Mouse (Mus musculus) retina, postnatal 7 days (tissue): ENCODE measurements around the gene Rims1.

Source experiments
- DNase-seq: peaks from one replicate; pipeline ENCODE4 v3.0.0-alpha.2; 2012; ENCODE audit warnings: low read depth, low spot score

The Rims1 gene

DNA sequence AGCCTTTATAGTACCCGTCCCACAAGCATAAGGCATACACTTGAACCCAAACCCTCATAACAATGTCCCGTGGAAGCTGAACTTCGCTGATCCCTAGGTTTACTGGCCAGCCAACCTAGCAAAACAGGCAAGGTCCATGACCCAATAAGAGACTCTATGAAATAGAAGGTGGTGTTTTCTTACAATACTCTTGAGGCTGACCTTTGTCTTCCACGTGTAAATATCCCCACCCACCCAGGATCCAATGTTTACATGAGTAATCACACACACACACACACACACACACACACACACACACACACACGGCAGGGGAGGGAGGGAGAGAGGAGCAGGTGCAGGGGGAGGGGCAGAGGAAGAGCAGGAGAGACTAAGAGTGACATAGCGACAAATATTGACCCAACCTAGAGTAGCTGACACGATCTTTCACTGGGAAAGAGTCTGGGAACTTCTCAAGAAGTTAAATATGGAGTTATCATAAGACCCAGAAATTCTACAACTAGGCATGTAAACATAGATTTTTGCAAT is 217.9 kb downstream of the Rims1 start:
- DNase-seq, result no peak

- no peak for DNase-seq
Observed at GRCm38 (mm10) chr1:22585560-22585959, 220.2 kb downstream of the Rims1 start.

DNA sequence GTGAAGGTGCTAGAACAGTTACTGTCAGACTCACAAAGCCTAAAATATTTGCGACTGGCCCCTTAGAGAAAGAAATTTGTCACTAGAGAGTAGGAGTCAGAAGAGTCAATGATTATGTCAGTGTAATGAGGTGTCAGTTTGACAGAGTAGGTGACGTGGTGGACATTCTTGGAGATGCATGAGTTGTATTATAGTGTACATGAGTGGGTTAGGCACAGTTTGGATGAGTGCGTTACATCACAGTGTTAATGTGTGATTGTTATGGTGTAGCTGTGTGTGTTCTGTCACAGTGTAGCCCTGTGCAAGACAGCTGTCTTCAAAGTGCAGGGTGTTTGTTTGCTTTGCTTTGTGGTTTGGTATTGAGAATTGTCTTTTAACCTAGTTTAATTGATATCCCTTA is 226.3 kb downstream of the Rims1 start:
- DNase-seq, result no peak

DNA sequence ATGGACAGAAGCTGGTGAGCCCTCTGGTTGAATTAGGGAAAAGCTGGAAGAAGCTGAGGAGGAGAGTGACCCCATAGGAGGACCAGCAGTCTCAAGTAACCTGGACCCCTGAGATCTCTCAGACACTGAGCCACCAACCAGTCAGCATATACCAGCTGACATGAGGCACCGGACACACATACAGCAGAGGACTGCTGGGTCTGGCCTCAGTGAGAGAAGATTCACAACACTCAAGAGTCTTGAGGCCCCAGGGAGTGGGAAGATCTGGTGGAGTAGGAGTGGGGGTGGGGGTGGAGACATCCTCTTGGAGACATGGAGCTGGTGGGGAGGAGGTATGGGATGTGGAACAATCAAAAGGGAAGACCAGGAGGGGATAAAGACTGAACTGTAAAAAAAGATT is 233.1 kb downstream of the Rims1 start:
- no peak for DNase-seq

DNA sequence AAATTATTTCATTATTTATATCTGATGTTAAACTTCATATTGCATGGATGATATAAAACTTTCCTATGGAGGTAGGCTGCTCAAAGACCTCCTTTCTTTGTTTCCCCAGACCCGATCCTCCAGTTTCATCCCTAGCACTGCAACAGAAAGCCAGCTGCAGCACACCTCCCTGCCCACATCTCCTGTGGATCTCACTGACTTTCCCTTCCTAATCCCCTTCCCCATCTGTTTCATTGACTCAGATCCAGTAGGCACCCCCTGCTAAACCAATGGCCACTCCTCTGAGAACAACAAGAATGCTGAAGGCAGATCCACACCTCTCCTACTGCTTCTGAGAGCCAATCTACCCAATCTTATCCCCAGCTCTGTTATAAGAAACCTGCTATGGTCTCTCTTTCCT is 259.5 kb downstream of the Rims1 start:
- DNase-seq, result no peak

DNA sequence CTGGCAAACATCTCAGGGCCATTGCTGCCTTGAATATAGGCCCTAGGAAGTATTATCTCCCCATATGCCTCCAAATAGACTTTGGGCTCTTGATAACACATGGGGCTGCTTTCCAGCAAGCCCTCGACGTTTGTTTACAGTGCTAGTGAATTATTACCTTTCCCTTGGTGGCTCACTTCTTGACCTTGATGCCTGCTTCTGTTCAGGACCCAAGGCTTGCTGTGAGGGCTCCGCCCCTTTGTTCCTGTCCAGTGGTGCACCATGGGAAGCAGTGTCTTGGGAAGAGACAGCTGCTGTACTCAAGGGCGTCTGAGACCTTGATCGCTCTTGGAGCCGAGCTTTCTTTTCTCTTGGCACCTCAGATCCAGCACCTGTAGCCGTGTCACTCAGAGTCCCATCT is 267.7 kb downstream of the Rims1 start:
- no peak for DNase-seq

GRCm38 (mm10) chr1:22536776-22537175 is 269.0 kb downstream of the Rims1 start:
- DNase-seq, result no peak

GRCm38 (mm10) chr1:22535049-22535448 is 270.7 kb downstream of the Rims1 start:
- DNase-seq, result no peak

DNA sequence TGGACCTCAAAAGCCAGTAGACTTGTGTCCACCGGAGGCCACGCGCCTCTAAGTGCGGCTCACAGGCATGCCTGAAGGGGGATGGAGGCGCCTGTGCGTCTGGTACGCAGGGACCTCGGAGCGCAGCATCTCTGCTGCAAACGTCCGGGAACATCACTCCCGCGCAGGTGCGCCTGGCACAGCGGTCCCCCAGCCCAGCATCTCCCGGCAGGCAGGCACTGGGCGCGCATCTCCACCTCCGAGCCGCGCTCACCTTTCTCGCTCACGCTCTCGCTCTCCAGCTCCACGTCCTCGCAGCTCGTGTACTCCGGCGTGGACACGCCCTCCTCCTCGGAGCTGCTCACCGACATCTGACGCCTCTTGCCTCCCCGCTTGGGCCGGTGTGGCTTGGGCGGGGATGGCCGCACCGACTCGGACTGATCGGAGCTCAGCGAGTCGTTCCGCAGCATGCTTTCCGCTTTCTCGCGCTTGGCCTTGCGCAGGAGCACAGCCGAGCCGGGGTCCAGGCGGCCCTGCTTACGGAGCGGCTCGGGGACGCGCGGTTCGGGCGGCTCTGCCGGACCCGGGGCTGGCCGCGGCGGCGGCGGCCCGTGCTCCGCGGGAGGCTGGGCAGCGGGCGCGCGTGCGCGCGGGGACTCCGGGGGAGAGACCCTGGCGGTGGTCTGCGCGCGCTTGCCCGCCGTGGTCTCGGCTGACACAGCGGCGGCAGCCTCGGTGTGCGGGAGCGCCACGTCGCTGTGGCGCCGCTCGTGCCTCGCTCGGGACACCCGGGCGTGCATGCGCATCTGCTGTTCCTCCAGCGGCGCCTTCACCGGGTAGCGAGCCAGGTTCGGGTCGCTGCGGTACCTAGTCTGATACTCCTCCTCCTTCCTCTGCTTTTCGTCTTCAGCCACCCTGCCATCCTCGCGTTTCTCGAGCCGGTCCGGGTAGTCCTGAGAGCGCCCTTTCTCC is 272.4 kb downstream of the Rims1 start:
- DNase-seq, result peak; percentile 19

GRCm38 (mm10) chr1:22515103-22515502 is 290.7 kb downstream of the Rims1 start:
- DNase-seq, result no peak

DNA sequence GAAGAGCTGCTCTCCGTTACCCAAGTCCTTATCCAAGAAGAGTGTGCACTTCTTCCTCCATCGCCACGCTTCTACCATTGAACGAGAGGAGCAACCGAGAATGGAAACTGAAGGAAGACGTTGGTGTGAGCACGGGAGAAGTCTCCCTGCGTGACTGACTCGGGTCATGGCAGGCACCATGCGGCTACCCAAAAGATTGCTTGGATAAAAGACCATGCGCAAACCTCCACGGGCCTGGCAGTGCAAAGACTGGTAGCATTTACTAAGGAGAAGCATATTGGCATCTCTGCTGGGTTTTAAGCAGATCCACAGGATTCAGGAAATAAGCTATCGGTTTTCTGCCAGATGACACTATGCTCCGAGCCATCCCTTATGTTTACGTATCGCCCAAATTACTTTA is 293.4 kb downstream of the Rims1 start:
- DNase-seq, result no peak

- DNase-seq, result no peak
Observed at GRCm38 (mm10) chr1:22511614-22512013, 294.2 kb downstream of the Rims1 start.

DNA sequence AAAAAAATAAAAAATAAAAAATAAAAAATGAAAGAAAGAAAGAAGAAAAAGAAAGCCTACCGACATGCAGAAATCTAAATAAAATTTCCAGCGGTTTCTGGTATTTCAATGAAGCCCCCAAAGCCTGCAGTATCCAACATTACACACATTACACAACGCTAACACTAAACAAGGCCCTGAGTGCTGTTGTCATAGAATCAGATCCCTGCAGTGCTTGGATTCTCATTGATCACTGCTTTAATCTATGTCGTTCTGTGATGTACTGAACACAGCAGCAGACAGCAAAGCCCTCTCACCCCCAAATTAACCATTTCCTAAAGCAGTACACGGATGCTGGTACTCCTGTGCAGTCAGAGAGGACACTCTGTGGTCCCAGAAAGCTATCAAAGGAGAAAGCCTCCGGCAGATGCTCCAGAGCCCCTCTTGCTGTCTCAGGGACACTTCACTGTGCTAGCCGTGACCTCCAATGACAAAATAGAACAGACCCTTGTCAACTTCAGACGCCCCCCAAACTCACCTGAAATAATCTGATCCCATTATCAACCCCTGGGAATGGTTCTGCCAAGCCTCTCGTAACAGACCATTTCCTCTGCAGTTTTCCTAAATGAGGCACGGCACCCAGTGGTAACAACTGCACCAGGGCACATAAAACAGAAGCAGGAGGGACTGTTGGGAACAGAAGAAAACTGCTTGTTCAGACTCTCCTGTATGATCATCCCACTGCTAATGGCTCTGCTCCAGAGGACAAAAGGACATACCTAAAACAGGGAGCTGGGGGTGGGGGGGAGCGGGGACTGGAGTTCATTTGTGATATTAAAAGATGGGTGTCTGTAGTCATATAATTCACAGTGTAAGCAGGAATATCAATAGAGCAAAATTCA is 296.8 kb downstream of the Rims1 start:
- no peak for DNase-seq

GRCm38 (mm10) chr1:22487270-22487864 is 318.4 kb downstream of the Rims1 start:
- DNase-seq, result peak; percentile 0

DNA sequence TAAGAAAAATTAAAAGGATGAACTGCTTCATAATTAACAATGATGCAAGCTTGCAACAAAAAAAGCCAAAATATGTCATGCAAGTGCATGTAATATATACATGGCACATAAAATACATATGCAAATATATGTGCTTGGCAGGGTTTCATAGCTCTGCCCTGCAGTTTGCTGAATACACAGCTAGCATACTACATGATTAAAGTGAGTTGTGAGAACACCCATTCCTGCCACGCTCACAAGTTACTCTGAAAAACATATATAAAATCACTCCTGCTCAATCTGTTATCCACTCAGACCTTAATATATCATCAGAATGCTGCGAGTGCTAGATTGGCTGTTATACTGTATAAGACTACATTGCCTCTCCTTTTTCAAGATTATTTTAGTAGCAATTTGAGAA is 329.6 kb downstream of the Rims1 start:
- DNase-seq, result no peak

GRCm38 (mm10) chr1:22467033-22467432 is 338.8 kb downstream of the Rims1 start:
- no peak for DNase-seq

DNA sequence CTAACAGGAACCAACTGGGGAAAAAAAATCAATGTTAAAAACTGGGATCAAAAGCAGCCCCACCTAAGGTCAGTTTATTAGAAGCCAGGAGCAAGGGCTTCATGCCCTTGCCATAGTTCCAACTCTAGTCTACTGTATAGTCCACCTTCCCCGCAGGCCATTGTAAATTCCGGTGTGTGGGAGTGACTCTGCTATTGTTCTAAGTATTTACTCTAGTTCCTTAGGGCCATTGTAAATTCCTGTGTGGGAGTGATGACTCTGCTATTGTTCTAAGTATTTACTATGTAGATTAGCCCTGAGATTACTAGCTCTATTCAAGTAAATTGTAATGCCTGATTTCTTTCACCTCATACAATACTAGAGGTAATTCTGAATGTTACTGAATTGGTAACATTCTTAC is 339.2 kb downstream of the Rims1 start:
- no peak for DNase-seq

DNA sequence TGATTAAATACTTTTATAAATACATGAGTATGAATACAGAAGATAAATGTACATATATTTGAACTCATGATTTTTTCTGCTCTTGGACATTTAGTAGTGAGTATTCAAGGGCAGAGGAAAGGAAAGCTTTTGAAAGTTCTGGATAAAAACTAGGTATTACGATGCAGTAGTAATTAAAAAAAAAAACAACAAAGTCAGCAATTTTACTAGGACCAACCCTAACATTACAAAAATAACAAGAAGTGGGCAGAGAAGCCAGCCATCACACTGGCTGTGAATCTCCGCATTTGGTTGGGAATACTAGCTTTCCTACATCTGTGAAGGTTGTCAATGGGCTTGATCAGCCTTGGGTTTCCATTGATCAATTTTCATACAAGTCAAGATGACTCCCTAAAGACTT is 381.8 kb downstream of the Rims1 start:
- no peak for DNase-seq

GRCm38 (mm10) chr1:22422102-22422501 is 383.7 kb downstream of the Rims1 start:
- no peak for DNase-seq

GRCm38 (mm10) chr1:22410173-22410572 is 395.6 kb downstream of the Rims1 start:
- DNase-seq, result no peak

DNA sequence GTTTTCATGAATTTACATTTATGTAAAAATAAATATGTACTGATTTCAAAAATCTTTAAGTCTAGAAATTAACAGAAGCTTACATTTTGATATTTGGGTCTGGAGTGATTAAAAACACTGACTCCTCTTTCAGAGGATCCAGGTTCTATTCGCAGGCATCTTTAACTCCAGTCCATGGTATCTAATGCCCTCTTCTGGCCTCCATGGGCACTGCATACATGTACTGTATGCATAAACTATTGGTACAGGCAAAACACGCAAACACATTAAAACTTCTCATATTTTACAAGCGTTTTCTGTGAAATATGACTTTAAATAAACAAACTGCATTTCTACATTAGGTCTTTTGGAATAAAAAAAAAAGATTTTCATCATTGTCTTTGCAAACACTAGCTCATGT is 419.4 kb downstream of the Rims1 start:
- no peak for DNase-seq

DNA sequence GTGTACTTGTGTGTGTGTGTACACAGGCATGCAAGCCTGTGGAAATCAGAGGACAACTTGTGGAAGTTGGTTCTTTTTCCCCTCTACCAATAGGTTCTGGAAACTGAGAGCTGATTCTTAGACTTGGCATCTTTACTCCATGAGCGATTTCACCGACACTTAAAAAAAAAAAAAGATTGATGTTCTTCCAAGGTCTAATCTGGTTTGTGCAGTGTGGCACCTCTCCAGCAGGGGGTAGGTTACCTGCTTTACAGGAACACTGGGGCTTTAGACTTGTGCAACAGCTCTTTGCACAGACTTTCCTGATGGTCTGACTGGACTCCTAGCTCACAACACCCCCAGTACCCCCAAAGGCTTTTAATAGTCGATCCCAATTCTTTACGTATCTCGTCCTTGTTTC is 428.1 kb downstream of the Rims1 start:
- no peak for DNase-seq
